Mouse (Mus musculus) forebrain, embryonic 14.5 days (tissue): ENCODE results near the gene Nptx1. TPM values are rescaled to one million over a fixed set of nuclear protein-coding genes. Genes with fewer than 3 reads are reported as not detected.

Experiments used
- ATAC-seq: fragments of 200-750 bp; cut with Nextera tagmentation; 2 replicates; pipeline ENCODE4 v1.8.0; 2017; ENCODE audit warnings: mild to moderate bottlenecking, moderate library complexity
- DNase-seq: peaks from one replicate; pipeline ENCODE4 v3.0.0-alpha.2; 2015; ENCODE audit warnings: low spot score
- H3K27ac ChIP-seq: fragments of 300-500 bp; sonication (generic); 2 replicates; pipeline ENCODE4 v1.5.1; 2014; ENCODE audit warnings: low read depth, mild to moderate bottlenecking, control low read depth, low read length, moderate library complexity
- H3K27me3 ChIP-seq: fragments of 300-500 bp; sonication (generic); replicated peaks from 2 replicates; pipeline ENCODE4 v1.6.1; 2014; ENCODE audit warnings: low read length, control low read depth, mixed read lengths; ENCODE audit not compliant: control insufficient read depth, insufficient read depth
- H3K36me3 ChIP-seq: fragments of 300-500 bp; sonication (generic); 2 replicates; pipeline ENCODE4 v1.6.1; 2014; ENCODE audit warnings: low read length, control low read depth; ENCODE audit not compliant: control insufficient read depth, insufficient read depth
- H3K4me1 ChIP-seq: fragments of 300-500 bp; sonication (generic); 2 replicates; pipeline ENCODE4 v1.6.1; 2014; ENCODE audit warnings: antibody characterized with exemption, low read length, control low read depth; ENCODE audit not compliant: control insufficient read depth, insufficient read depth
- H3K4me2 ChIP-seq: fragments of 300-500 bp; sonication (generic); 2 replicates; pipeline ENCODE4 v1.6.1; 2014; ENCODE audit warnings: mild to moderate bottlenecking, control low read depth, low read length
- H3K4me3 ChIP-seq: fragments of 300-500 bp; sonication (generic); 2 replicates; pipeline ENCODE4 v1.5.1; 2014; ENCODE audit warnings: low read depth, low read length, control low read depth
- H3K9ac ChIP-seq: fragments of 300-500 bp; sonication (generic); 2 replicates; pipeline ENCODE4 v1.6.1; 2014; ENCODE audit warnings: mild to moderate bottlenecking, low read length, control low read depth, moderate library complexity
- H3K9me3 ChIP-seq: fragments of 300-500 bp; sonication (generic); replicated peaks from 2 replicates; pipeline ENCODE4 v1.6.1; 2016; ENCODE audit warnings: low read length, control low read depth, mixed read lengths; ENCODE audit not compliant: control insufficient read depth
- WGBS: fragments of 180-500 bp; shearing (Covaris S2); extraction: QIAGEN DNeasy Blood & Tissue Kit; methylation state at CpG from one replicate; pipeline ENCODE4 v1.1.7; 2014; 5-methylcytosine and 5-hydroxymethylcytosine counted together
- polyA plus RNA-seq: library from polyadenylated mRNA; unstranded; fragments of >200 nt; fragmentation: Nextera tagmentation; extraction: Ambion mirVana; gene quantifications from 2 replicates; pipeline ENCODE4 v1.2.1, GENCODE M21; 2014

Gene Nptx1
- polyA plus RNA-seq, 1 experiment from 2014 or later = 4.1 TPM

GRCm38 (mm10) chr11:119540560-119540959, 7.0 kb downstream of the Nptx1 start:
- no peak for DNase-seq
- H3K4me3 ChIP-seq = no peak overlapping the region
- H3K9ac ChIP-seq = no peak overlapping the region
- ATAC-seq = no peak
- WGBS = 77% methylated on average over 9 of the region's 9 CpGs
- no peaks in the 10 kb centered on the region; the same call in 1 of the 2 replicates for H3K36me3 ChIP-seq
- H3K4me1 ChIP-seq = no peaks in the 10 kb centered on the region; the same call in 1 of the 2 replicates
- H3K9me3 ChIP-seq = no peaks in the 10 kb centered on the region
- H3K27me3 ChIP-seq = no peaks in the 10 kb centered on the region
- H3K4me2 ChIP-seq = no peak overlapping the region
- H3K27ac ChIP-seq = no peak overlapping the region

DNA sequence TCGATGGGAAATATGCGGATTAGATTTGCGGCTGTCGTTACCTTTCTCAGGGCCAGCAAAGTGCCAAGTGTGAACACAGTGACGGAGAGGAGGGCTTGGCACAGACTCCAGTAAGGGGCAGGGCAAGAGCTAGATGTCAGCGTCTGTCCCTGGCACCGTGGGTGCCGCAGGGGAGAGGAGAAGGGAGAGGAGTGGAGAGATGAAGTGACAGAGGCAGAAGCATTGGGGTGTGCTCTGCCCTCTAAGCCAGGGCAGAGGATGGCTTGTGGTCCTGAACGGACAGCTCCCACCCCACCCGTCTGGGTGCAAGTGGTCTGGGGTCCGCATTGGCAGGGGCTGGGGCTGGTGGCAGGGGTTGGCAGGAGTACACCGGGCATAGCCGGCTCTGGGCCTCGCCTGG, 7.6 kb downstream of the Nptx1 start:
- Histone ChIP-seq H3K9ac (no peak overlapping the region), H3K4me2 (no peak overlapping the region), H3K4me3 (no peak overlapping the region), H3K4me1 (no peaks in the 10 kb centered on the region; the same call in 1 of the 2 replicates), H3K9me3 (no peaks in the 10 kb centered on the region), H3K36me3 (no peaks in the 10 kb centered on the region; the same call in 1 of the 2 replicates), H3K27ac (no peak overlapping the region), H3K27me3 (no peaks in the 10 kb centered on the region)
- 29% methylated on average over 14 of the region's 14 CpGs for WGBS
- no peak for DNase-seq
- no peak for ATAC-seq

- no peak overlapping the region for H3K4me2 ChIP-seq
- no peak overlapping the region for H3K9ac ChIP-seq
- H3K36me3 ChIP-seq = no peaks in the 10 kb centered on the region
- WGBS = 74% methylated on average over 7 of the region's 7 CpGs
- no peaks in the 10 kb centered on the region for H3K9me3 ChIP-seq
- H3K27me3 ChIP-seq = no peaks in the 10 kb centered on the region
- H3K4me1 ChIP-seq = no peaks in the 10 kb centered on the region; the same call in 1 of the 2 replicates
- ATAC-seq = no peak
- no peak overlapping the region for H3K27ac ChIP-seq
- no peak for DNase-seq
- H3K4me3 ChIP-seq = no peak overlapping the region
Observed at GRCm38 (mm10) chr11:119533745-119534144, 13.8 kb downstream of the Nptx1 start.

DNA sequence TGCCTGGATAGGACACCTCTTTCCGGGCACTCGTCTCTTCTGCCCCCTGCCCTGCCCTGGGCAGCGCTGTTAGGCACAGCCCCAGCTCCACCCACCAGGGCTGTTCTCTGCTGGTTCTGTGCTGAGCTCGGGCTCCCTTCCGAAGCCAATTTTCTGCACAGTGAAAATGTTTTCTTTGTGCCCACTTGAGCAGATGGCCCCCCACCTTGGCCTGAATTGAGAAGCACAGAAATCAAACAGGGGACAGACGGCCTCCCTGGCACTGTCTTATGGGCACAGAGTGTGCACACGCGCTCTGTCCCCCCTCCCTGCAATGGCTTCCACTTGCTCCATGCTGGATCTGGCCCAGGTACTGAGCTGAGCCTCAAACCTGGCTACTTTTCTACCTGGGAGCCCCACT, 15.1 kb downstream of the Nptx1 start:
- DNase-seq (peak; percentile 62), ATAC-seq (no peak; the same call in 1 of the 2 replicates)
- Histone ChIP-seq H3K27ac (peak overlapping the region; percentile 55; the same call in 1 of the 2 replicates), H3K9ac (no peak overlapping the region), H3K4me3 (no peak overlapping the region), H3K4me2 (no peak overlapping the region), H3K9me3 (no peaks in the 10 kb centered on the region), H3K4me1 (no peaks in the 10 kb centered on the region), H3K36me3 (no peaks in the 10 kb centered on the region), H3K27me3 (no peaks in the 10 kb centered on the region)
- 35% methylated on average over 8 of the region's 8 CpGs for WGBS

DNA sequence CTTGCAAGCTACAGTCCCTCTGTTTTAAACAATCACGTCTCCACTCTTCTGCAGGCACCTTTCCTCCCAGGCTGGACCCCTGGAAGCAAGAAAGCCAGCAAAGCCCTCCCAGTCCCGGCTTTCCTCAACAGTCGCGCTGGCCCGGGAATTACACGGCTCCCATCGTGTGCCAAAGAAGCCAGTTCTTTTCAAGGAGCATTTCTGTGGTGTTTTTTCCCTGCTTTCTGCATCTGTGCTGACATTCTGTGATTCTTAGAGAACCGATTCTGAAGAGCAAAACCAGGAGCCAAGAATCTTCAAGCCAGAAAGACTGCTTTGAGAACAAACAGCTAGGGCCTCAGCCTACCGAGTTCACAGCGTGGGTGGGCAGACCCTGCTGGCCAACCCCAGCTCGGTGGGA, 18.6 kb downstream of the Nptx1 start:
- DNase-seq (peak; percentile 57), ATAC-seq (no peak)
- no peaks in the 10 kb centered on the region for H3K9me3 ChIP-seq
- no peaks in the 10 kb centered on the region for H3K36me3 ChIP-seq
- H3K4me2 ChIP-seq = no peak overlapping the region
- no peak overlapping the region for H3K9ac ChIP-seq
- peak overlapping the region; percentile 52; the same call in 1 of the 2 replicates for H3K27ac ChIP-seq
- WGBS = 62% methylated on average over 11 of the region's 11 CpGs
- no peaks in the 10 kb centered on the region for H3K27me3 ChIP-seq
- H3K4me1 ChIP-seq = peaks cover 3% of the 10 kb centered on the region; the same call in 1 of the 2 replicates
- no peak overlapping the region for H3K4me3 ChIP-seq

- WGBS = 85% methylated on average over 14 of the region's 14 CpGs
- peaks cover 3% of the 10 kb centered on the region; the same call in 1 of the 2 replicates for H3K4me1 ChIP-seq
- no peak for ATAC-seq
Observed at GRCm38 (mm10) chr11:119526068-119526966, 21.2 kb downstream of the Nptx1 start.

DNA sequence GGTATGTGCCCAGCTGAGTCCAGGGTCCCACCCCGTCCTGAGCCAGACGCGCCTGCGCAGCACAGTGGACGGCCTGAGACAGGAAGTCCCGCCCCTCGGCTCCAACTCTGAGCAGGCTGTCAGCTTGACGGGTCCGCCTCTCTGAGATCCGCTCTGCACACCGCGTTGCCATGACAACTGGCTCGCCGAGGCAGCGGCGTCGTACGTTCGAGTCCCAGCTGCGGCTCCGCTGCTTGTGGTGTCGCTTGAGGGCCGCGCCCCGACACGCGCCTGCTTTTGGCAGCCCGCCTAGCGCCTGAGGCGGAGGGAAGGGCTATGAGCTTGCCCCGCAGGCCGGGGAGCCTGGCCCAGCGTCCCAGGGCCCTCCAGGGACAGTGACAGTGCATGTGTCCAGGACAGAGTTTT, 23.0 kb downstream of the Nptx1 start:
- H3K9ac ChIP-seq = peak overlapping the region; percentile 46; the same call in 1 of the 2 replicates
- no peaks in the 10 kb centered on the region for H3K36me3 ChIP-seq
- ATAC-seq (peak; percentile 96), DNase-seq (peak; percentile 96)
- peaks cover 3% of the 10 kb centered on the region; the same call in 1 of the 2 replicates for H3K4me1 ChIP-seq
- peak overlapping the region; percentile 52 for H3K4me2 ChIP-seq
- H3K27ac ChIP-seq = no peak overlapping the region
- peak overlapping the region; percentile 25; the same call in 1 of the 2 replicates for H3K4me3 ChIP-seq
- H3K9me3 ChIP-seq = no peaks in the 10 kb centered on the region
- 2% methylated on average over 33 of the region's 33 CpGs for WGBS
- no peaks in the 10 kb centered on the region for H3K27me3 ChIP-seq

More at GRCm38 (mm10) chr11:119526068-119526966, 21.2 kb downstream of the Nptx1 start:
- Histone ChIP-seq H3K4me3 (no peak overlapping the region), H3K27me3 (no peaks in the 10 kb centered on the region), H3K27ac (no peak overlapping the region), H3K4me2 (no peak overlapping the region), H3K9me3 (no peaks in the 10 kb centered on the region), H3K9ac (no peak overlapping the region), H3K36me3 (no peaks in the 10 kb centered on the region)
- no peak for DNase-seq

- WGBS = 85% methylated on average over 3 of the region's 3 CpGs
- no peaks in the 10 kb centered on the region for H3K9me3 ChIP-seq
- no peak for DNase-seq
- H3K4me3 ChIP-seq = no peak overlapping the region
- ATAC-seq = no peak
- H3K27me3 ChIP-seq = no peaks in the 10 kb centered on the region
- H3K4me1 ChIP-seq = peaks cover 3% of the 10 kb centered on the region; the same call in 1 of the 2 replicates
- H3K4me2 ChIP-seq = no peak overlapping the region
- H3K36me3 ChIP-seq = no peaks in the 10 kb centered on the region
- H3K27ac ChIP-seq = no peak overlapping the region
- no peak overlapping the region for H3K9ac ChIP-seq
Observed at GRCm38 (mm10) chr11:119523392-119523791, 24.2 kb downstream of the Nptx1 start.

DNA sequence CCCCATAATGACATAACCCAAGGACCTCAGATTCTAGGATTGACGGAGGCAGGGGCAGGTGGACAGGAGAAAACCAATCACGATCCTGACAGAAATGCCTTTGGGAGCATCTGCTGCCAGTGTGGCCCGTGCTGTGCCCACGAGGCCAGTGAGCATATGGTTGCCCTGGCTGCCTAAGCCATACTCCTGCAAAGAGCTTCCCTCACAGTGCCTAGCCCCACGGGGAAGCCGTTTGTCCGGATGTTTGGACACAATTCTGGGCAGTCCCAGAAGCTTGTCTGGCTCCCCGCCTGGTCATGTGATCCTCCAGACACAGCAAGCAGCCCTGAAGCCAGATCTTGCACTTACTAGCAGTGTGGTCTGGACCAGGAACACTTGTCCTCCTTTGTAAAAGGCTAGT, 24.8 kb downstream of the Nptx1 start:
- H3K27ac ChIP-seq = no peak overlapping the region
- ATAC-seq = no peak
- H3K27me3 ChIP-seq = no peaks in the 10 kb centered on the region
- no peak overlapping the region for H3K4me3 ChIP-seq
- H3K4me1 ChIP-seq = peaks cover 3% of the 10 kb centered on the region; the same call in 1 of the 2 replicates
- DNase-seq = no peak
- H3K9me3 ChIP-seq = no peaks in the 10 kb centered on the region
- no peak overlapping the region for H3K9ac ChIP-seq
- no peaks in the 10 kb centered on the region for H3K36me3 ChIP-seq
- WGBS = 80% methylated on average over 8 of the region's 8 CpGs
- no peak overlapping the region for H3K4me2 ChIP-seq
